In the genomic region with DNA sequence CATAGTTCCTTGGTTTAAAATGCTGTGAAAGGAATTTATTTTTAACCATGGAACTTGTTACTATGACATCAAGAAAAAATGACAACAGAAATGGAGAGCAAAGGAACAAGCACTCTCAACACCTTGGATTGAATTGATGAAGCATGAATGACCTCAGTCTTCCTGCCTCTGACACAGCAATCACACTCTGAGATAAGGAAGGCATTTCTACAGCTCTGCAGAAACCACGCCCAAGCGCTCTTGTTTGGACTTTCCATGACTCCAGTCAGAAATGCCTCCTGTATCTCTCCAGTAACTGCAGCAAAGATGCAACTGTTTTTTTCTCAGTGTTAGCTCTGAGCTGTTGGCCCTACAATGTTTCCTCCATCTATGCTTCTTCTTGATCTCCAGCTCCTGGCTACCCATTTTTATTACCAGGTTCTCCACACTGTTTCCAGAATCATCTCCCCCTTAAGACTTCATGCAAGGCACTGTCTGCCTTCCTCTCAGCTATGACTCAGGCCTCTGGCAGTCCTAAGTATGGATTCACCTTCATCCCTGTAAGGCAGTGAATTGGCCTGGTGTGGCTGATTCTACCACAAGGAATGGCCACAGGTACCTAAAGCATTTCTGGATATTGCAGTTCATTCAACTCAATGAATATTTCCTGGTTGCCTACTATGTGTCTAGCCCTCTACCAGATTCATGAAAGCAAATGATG, we compare ENCODE assay signal across 14 mouse cellular contexts.
DNase-seq lines count a peak whose midpoint lies in the region; ATAC-seq lines count a peak whose summit lies in the region.
"Had no signal": no experiment of that assay in that cellular context is flagged by ENCODE, and none has a peak within 500 bp of the region (broad histone marks: within the 10 kb centered on the region; RNA-seq: fewer than 3 reads in every experiment).

No protein-coding gene starts in this region.

- no peak overlapping the region for H3K27ac ChIP-seq in embryonic facial prominence, embryonic 14.5 days (replicated peaks; ENCODE audit: low read depth, low read length)
- no peak overlapping the region for H3K27ac ChIP-seq in embryonic facial prominence, embryonic 10.5 days (replicated peaks)
- no peak overlapping the region for H3K27ac ChIP-seq in liver, embryonic 15.5 days (replicated peaks)
- H3K27ac ChIP-seq: heart, adult 2 months; layer of hippocampus, adult 2 months; limb, embryonic 10.5 days had no signal

- no peak overlapping the region for H3K9ac ChIP-seq in embryonic facial prominence, embryonic 14.5 days (ENCODE audit: low read depth, low read length)
- H3K9ac ChIP-seq in liver, embryonic 15.5 days = no peak overlapping the region

- ATAC-seq in embryonic facial prominence, embryonic 14.5 days (ENCODE audit: low read depth) = no peak
- peak; percentile 49 for ATAC-seq in liver, embryonic 15.5 days (ENCODE audit: insufficient read depth)
- no peak for ATAC-seq in CD4-positive, CD25-positive, alpha-beta regulatory T cell, adult 4 months

- 79% methylated on average over 2 of the region's 2 CpGs for WGBS in embryonic facial prominence, embryonic 14.5 days
- WGBS in embryonic facial prominence, embryonic 10.5 days = 90% methylated on average over 2 of the region's 2 CpGs
- 21% methylated on average over 2 of the region's 2 CpGs for WGBS in liver, embryonic 15.5 days (ENCODE audit: insufficient replicate concordance)

- no peaks in the 10 kb centered on the region for H3K27me3 ChIP-seq in embryonic facial prominence, embryonic 14.5 days (replicated peaks; ENCODE audit: control insufficient read depth, insufficient read depth, low read length)
- no peaks in the 10 kb centered on the region for H3K27me3 ChIP-seq in embryonic facial prominence, embryonic 10.5 days (replicated peaks; ENCODE audit: low read depth, poor library complexity, severe bottlenecking)
- H3K27me3 ChIP-seq in liver, embryonic 15.5 days = no peaks in the 10 kb centered on the region
- H3K27me3 ChIP-seq: megakaryocyte, embryonic 14.5 days had no signal

- intact Hi-C loops in heart, postnatal 14 days (cut with DNase I) = no loop called here

- H3K4me1 ChIP-seq in embryonic facial prominence, embryonic 14.5 days (ENCODE audit: control insufficient read depth, insufficient read depth, low read length) = no peaks in the 10 kb centered on the region
- no peaks in the 10 kb centered on the region for H3K4me1 ChIP-seq in embryonic facial prominence, embryonic 10.5 days
- H3K4me1 ChIP-seq in liver, embryonic 15.5 days (replicated peaks) = peaks cover 8% of the 10 kb centered on the region
- H3K4me1 ChIP-seq: limb, embryonic 10.5 days had no signal

- H3K9me3 ChIP-seq in embryonic facial prominence, embryonic 14.5 days (ENCODE audit: control insufficient read depth, low read length) = no peaks in the 10 kb centered on the region
- no peaks in the 10 kb centered on the region for H3K9me3 ChIP-seq in embryonic facial prominence, embryonic 10.5 days
- no peaks in the 10 kb centered on the region for H3K9me3 ChIP-seq in liver, embryonic 15.5 days (replicated peaks)
- H3K9me3 ChIP-seq: limb, embryonic 10.5 days had no signal

- no peak overlapping the region for H3K4me2 ChIP-seq in embryonic facial prominence, embryonic 14.5 days (ENCODE audit: low read depth, low read length)
- no peak overlapping the region for H3K4me2 ChIP-seq in liver, embryonic 15.5 days

- H3K4me3 ChIP-seq in embryonic facial prominence, embryonic 14.5 days (ENCODE audit: low read depth, low read length) = no peak overlapping the region
- no peak overlapping the region for H3K4me3 ChIP-seq in embryonic facial prominence, embryonic 10.5 days
- H3K4me3 ChIP-seq in liver, embryonic 15.5 days (replicated peaks) = no peak overlapping the region
- H3K4me3 ChIP-seq: heart, adult 2 months; layer of hippocampus, adult 2 months; limb, embryonic 10.5 days; megakaryocyte, embryonic 14.5 days had no signal

- DNase-seq in embryonic facial prominence, embryonic 14.5 days (ENCODE audit: low spot score) = peak; percentile 11
- no peak for DNase-seq in embryonic facial prominence, embryonic 10.5 days (ENCODE audit: low spot score)
- DNase-seq in c-Kit-positive CD71-positive TER-119-negative erythroid progenitor cells, embryonic 14.5 days (ENCODE audit: low read depth) = peak; percentile 57
- DNase-seq in heart, postnatal 14 days = peak; percentile 1 to 5
- DNase-seq in ovary, adult 18-20 months (ENCODE audit: low spot score) = no peak
- no peak for DNase-seq in thymus, postnatal 36 days
- DNase-seq: cerebellum, postnatal 14 days; kidney, adult 18-20 months had no signal

- H3K36me3 ChIP-seq in embryonic facial prominence, embryonic 14.5 days (ENCODE audit: control insufficient read depth, insufficient read depth, low read length) = no peaks in the 10 kb centered on the region
- no peaks in the 10 kb centered on the region for H3K36me3 ChIP-seq in embryonic facial prominence, embryonic 10.5 days (replicated peaks)
- no peaks in the 10 kb centered on the region for H3K36me3 ChIP-seq in liver, embryonic 15.5 days (replicated peaks)
- H3K36me3 ChIP-seq: limb, embryonic 10.5 days had no signal

Comparison
In these comparisons a context has a peak if more than half of its experiments do, and no peak if none do; other contexts are left out.
1. DNase-seq: peak in embryonic facial prominence, embryonic 14.5 days (single experiment), c-Kit-positive CD71-positive TER-119-negative erythroid progenitor cells, embryonic 14.5 days (single experiment) and heart, postnatal 14 days (2 of 2); none in embryonic facial prominence, embryonic 10.5 days (single experiment), ovary, adult 18-20 months (single experiment) and thymus, postnatal 36 days (0 of 2).